Mouse (Mus musculus) heart, embryonic 14.5 days (tissue): ENCODE measurements around the gene Ankrd52. TPM values are rescaled to one million over a fixed set of nuclear protein-coding genes. Genes with fewer than 3 reads are reported as not detected.

ENCODE experiments used
- ATAC-seq: fragments of 200-750 bp; cut with Nextera tagmentation; 2 replicates; pipeline ENCODE4 v1.8.0; 2017; ENCODE audit warnings: low read depth, moderate TSS enrichment; ENCODE audit not compliant: insufficient number of reproducible peaks, insufficient read depth, low FRiP score
- H3K27ac ChIP-seq, 2 experiments: fragments of 200-500 bp in 1 of 2; fragments of 300-500 bp in 1 of 2; sonication (generic) in 1 of 2; replicated peaks in 1 of 2; 2 replicates each; pipeline ENCODE4 v1.5.1; 2012 to 2014; ENCODE audit warnings: low read depth in 2 of 2, low read length in 2 of 2, control low read depth in 1 of 2, mild to moderate bottlenecking in 1 of 2, mixed read lengths in 1 of 2; ENCODE audit not compliant: control insufficient read depth in 1 of 2, insufficient read depth in 1 of 2
- H3K27me3 ChIP-seq: fragments of 300-500 bp; sonication (generic); 2 replicates; pipeline ENCODE4 v1.6.1; 2014; ENCODE audit warnings: mild to moderate bottlenecking, low read length, control low read depth; ENCODE audit not compliant: control insufficient read depth, insufficient read depth
- H3K36me3 ChIP-seq: fragments of 300-500 bp; sonication (generic); 2 replicates; pipeline ENCODE4 v1.6.1; 2014; ENCODE audit warnings: mild to moderate bottlenecking, control low read depth, low read length, mixed read lengths; ENCODE audit not compliant: control insufficient read depth, insufficient read depth
- H3K4me1 ChIP-seq, 2 experiments: fragments of 200-500 bp in 1 of 2; fragments of 300-500 bp in 1 of 2; sonication (generic) in 1 of 2; 2 replicates each; pipeline ENCODE4 v1.6.1; 2012 to 2014; ENCODE audit warnings: low read length in 2 of 2, control low read depth in 1 of 2, mixed read lengths in 1 of 2; ENCODE audit not compliant: control insufficient read depth in 2 of 2, insufficient read depth in 2 of 2
- H3K4me2 ChIP-seq: fragments of 300-500 bp; sonication (generic); 2 replicates; pipeline ENCODE4 v1.6.1; 2014; ENCODE audit warnings: mild to moderate bottlenecking, low read length
- H3K4me3 ChIP-seq, 2 experiments: fragments of 200-500 bp in 1 of 2; fragments of 300-500 bp in 1 of 2; sonication (generic) in 1 of 2; 2 replicates each; pipeline ENCODE4 v1.5.1; 2012 to 2014; ENCODE audit warnings: low read length in 2 of 2, mild to moderate bottlenecking in 2 of 2, control low read depth in 1 of 2, low read depth in 1 of 2, moderate library complexity in 1 of 2; ENCODE audit not compliant: control insufficient read depth in 1 of 2, insufficient read depth in 1 of 2
- H3K9ac ChIP-seq: fragments of 300-500 bp; sonication (generic); 2 replicates; pipeline ENCODE4 v1.6.1; 2014; ENCODE audit warnings: mild to moderate bottlenecking, low read length
- H3K9me3 ChIP-seq: fragments of 300-500 bp; sonication (generic); 2 replicates; pipeline ENCODE4 v1.6.1; 2016; ENCODE audit warnings: low read length, control low read depth; ENCODE audit not compliant: control insufficient read depth
- WGBS: fragments of 180-500 bp; shearing (Covaris S2); extraction: QIAGEN DNeasy Blood & Tissue Kit; methylation state at CpG from one replicate; pipeline ENCODE4 v1.1.7; 2014; 5-methylcytosine and 5-hydroxymethylcytosine counted together
- polyA plus RNA-seq: library from polyadenylated mRNA; unstranded; fragments of >200 nt; fragmentation: Nextera tagmentation; extraction: Ambion mirVana; gene quantifications from 2 replicates; pipeline ENCODE4 v1.2.1, GENCODE M21; 2014

The Ankrd52 gene
- polyA plus RNA-seq, 1 experiment from 2014 or later: 9.9 TPM

- H3K4me2 ChIP-seq: peak overlapping the region; percentile 89
- no peaks in the 10 kb centered on the region for H3K9me3 ChIP-seq
- peaks cover 9% of the 10 kb centered on the region for H3K36me3 ChIP-seq
- H3K4me1 ChIP-seq: peaks cover 8 to 16% of the 10 kb centered on the region in 2 experiments
- ATAC-seq: no peak
- H3K9ac ChIP-seq: peak overlapping the region; percentile 78
- peak overlapping the region in 1 of 2 experiments; percentile 88; a peak in 3 of 4 replicates for H3K27ac ChIP-seq
- H3K27me3 ChIP-seq: no peaks in the 10 kb centered on the region
- H3K4me3 ChIP-seq: peak overlapping the region; percentile 68 to 69; a peak in 3 of 4 replicates
- WGBS: 78% methylated on average over 6 of the region's 6 CpGs
These were observed 7.3 kb upstream of the Ankrd52 start for GRCm38 (mm10) chr10:128369599-128369998.

GRCm38 (mm10) chr10:128370021-128370420 lies 6.9 kb upstream of the Ankrd52 start:
- no peaks in the 10 kb centered on the region for H3K27me3 ChIP-seq
- H3K9me3 ChIP-seq: no peaks in the 10 kb centered on the region
- H3K4me1 ChIP-seq: peaks cover 8 to 16% of the 10 kb centered on the region in 2 experiments
- H3K36me3 ChIP-seq: peaks cover 6% of the 10 kb centered on the region
- no peak overlapping the region for H3K4me2 ChIP-seq
- 60% methylated on average over 5 of the region's 6 CpGs for WGBS
- no peak overlapping the region for H3K9ac ChIP-seq
- H3K27ac ChIP-seq: 0 out of 4 replicates have a peak overlapping the region, but pooled peaks of 1 of the 2 experiments have one; percentile 88
- no peak overlapping the region for H3K4me3 ChIP-seq
- no peak for ATAC-seq

DNA sequence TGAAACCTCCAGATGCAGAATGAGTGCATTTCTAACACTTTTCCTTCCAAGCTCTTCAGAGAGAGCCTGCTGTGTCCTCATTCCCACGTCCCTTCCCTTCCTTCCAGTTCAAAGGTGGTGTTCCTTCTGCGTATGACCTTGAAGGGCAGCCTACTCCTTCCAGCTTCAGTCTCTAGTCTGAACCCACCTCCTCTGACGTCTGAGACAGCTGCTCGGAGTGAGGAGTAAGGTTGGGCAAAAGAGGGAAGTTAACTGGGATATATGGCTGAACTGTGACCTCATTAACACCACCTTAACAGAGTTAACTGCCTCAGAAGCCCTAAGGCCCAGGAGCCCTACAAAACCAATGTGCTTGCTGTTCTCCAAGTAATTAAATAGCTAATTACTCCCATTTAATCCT lies 6.3 kb upstream of the Ankrd52 start:
- peaks cover 8 to 16% of the 10 kb centered on the region in 2 experiments for H3K4me1 ChIP-seq
- 56% methylated on average over 4 of the region's 4 CpGs for WGBS
- no peak overlapping the region for H3K4me2 ChIP-seq
- H3K27me3 ChIP-seq: no peaks in the 10 kb centered on the region
- no peak overlapping the region for H3K4me3 ChIP-seq
- no peaks in the 10 kb centered on the region for H3K36me3 ChIP-seq
- H3K27ac ChIP-seq: no peak overlapping the region; a peak in 1 of 4 replicates
- ATAC-seq: no peak
- no peak overlapping the region for H3K9ac ChIP-seq
- no peaks in the 10 kb centered on the region for H3K9me3 ChIP-seq

DNA sequence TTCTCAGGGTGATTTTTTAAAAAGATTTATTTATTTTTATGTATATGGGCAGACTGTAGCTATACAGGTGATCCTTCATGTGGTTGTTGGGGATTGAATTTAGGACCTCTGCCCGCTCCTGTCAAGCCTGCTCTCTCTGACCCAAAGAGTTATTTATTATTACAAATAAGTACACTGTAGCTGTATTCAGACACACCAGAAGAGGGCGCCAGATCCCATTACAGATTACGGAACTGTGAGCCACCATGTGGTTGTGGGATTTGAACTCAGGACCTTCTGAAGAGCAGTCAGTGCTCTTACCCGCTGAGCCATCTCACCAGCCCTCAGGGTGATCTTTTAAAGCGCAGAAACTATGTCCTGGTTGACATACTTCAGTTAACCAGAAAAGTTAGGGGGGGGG lies 4.8 kb upstream of the Ankrd52 start:
- no peak overlapping the region for H3K4me3 ChIP-seq
- no peak overlapping the region for H3K27ac ChIP-seq
- H3K36me3 ChIP-seq: no peaks in the 10 kb centered on the region
- no peak overlapping the region for H3K9ac ChIP-seq
- H3K9me3 ChIP-seq: no peaks in the 10 kb centered on the region
- peaks cover 11 to 20% of the 10 kb centered on the region in 2 experiments for H3K4me1 ChIP-seq
- no peak for ATAC-seq
- H3K27me3 ChIP-seq: no peaks in the 10 kb centered on the region
- H3K4me2 ChIP-seq: no peak overlapping the region
- 79% methylated on average over 5 of the region's 5 CpGs for WGBS

GRCm38 (mm10) chr10:128372989-128373748 lies 3.7 kb upstream of the Ankrd52 start:
- Histone ChIP-seq H3K27me3 (no peaks in the 10 kb centered on the region), H3K9ac (no peak overlapping the region), H3K4me2 (no peak overlapping the region), H3K36me3 (no peaks in the 10 kb centered on the region), H3K4me1 (peaks cover 10 to 19% of the 10 kb centered on the region in 2 experiments), H3K9me3 (no peaks in the 10 kb centered on the region), H3K27ac (peak overlapping the region; percentile 49 to 55; a peak in 3 of 4 replicates), H3K4me3 (no peak overlapping the region)
- WGBS: 44% methylated on average over 6 of the region's 6 CpGs
- ATAC-seq: no peak

GRCm38 (mm10) chr10:128374393-128374792 lies 2.5 kb upstream of the Ankrd52 start:
- Histone ChIP-seq H3K4me1 (peaks cover 10 to 24% of the 10 kb centered on the region in 2 experiments), H3K9me3 (no peaks in the 10 kb centered on the region), H3K4me2 (no peak overlapping the region), H3K9ac (no peak overlapping the region), H3K4me3 (no peak overlapping the region), H3K27me3 (no peaks in the 10 kb centered on the region), H3K36me3 (peaks cover 11% of the 10 kb centered on the region), H3K27ac (no peak overlapping the region)
- 83% methylated on average over 6 of the region's 6 CpGs for WGBS
- ATAC-seq: no peak

DNA sequence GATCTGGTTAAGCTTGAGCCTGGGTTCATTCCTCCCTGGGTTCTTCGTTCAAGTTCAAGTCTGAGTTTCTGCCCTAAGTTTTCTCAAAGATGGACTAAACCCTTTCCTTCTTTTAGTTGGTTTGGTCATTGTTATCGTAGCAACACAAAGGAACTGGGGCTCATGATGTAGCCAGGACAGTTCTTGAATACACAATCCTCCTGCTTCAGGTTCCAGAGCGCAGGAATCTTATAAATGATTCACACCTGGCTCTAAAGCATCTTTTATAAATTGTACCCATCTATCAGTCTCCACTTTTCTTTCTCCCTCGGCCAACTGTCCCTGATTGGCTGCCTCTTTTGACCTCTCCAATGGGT lies 838 bp upstream of the Ankrd52 start:
- no peaks in the 10 kb centered on the region for H3K27me3 ChIP-seq
- peak overlapping the region; percentile 58 to 84; a peak in 2 of 4 replicates for H3K4me3 ChIP-seq
- WGBS: 54% methylated on average over 4 of the region's 4 CpGs
- peak overlapping the region; percentile 95 for H3K9ac ChIP-seq
- no peaks in the 10 kb centered on the region for H3K9me3 ChIP-seq
- H3K4me1 ChIP-seq: peaks cover 10 to 20% of the 10 kb centered on the region in 2 experiments
- no peak for ATAC-seq
- H3K27ac ChIP-seq: peak overlapping the region; percentile 93
- peak overlapping the region; percentile 90 for H3K4me2 ChIP-seq
- H3K36me3 ChIP-seq: peaks cover 27% of the 10 kb centered on the region
